Mouse (Mus musculus) brain, embryonic 14.5 days (tissue): Measurements from ENCODE around the gene Lin54.
A peak's percentile ranks its signal among the peaks of the same experiment; 100 is the strongest.

ENCODE experiments used
- CTCF ChIP-seq: fragments of 200-500 bp; IDR thresholded peaks from 2 replicates; pipeline ENCODE4 v1.5.1; 2012; ENCODE audit warnings: inconsistent platforms, mild to moderate bottlenecking, moderate library complexity, borderline replicate concordance; ENCODE audit not compliant: insufficient read depth, insufficient read length; ENCODE audit errors: extremely low read depth
- POLR2A ChIP-seq: fragments of 200-500 bp; IDR thresholded peaks from 2 replicates; pipeline ENCODE4 v1.6.1; 2012; ENCODE audit warnings: mild to moderate bottlenecking, inconsistent platforms, borderline replicate concordance; ENCODE audit not compliant: poor library complexity, insufficient read depth, insufficient read length, severe bottlenecking; ENCODE audit errors: extremely low read depth

DNA sequence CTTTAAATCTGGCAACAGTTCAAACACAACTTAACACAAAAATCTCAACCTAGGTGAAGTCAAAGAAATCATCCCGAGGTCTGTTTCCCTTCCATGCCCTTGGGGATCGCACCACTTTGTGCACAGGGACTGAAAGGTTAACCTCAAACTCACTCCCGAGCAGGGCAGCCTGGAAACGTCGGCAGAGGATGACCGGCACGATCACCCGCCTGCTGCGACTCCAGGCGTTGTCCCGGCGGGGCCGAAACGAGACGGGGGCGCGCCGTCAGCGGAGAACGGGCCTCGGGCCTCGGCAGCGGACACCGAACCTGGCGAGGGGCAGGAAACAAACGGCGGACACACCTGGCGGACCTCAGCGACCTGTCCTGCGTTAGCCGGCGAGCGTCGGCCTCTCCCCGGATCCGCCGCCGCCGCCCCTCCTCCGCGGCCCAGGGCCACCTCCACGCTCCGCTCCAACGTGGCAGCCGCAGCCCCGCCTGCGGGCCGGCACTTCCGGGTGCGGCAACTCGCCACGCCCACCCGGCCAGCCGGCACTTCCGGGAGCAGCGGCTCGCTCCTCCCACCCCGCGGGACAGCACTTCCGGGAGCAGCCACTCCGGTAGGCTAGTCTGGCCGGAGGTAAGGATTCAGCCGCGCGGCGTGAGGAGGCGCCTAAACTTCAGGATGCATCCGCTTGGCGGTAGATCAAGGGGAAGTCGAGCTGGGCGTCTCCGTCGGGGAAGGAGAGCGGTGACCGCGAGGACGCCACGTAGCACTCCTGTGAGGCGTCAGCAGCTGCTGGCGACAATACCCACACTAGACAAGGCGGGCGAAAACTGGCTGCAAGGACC lies 84.5 kb downstream of the Lin54 start, which contains the start of gene Sec31a:
- TF ChIP-seq POLR2A (peak; percentile 88), CTCF (no peak)
